Mouse (Mus musculus): ENCODE measurements at regions not wholly inside any gene's neighbourhood (a gene's known extent, or its start where the extent isn't known, plus 50 kb on each side); places are given as distances from the start of the nearest gene placed in this dataset.

GRCm38 (mm10) chr16:7658133-7658532, 766.8 kb downstream of the Tmem114 start:
- DNase-seq (ENCODE audit: extremely low read depth, insufficient read length, low spot score), result no peak

DNA sequence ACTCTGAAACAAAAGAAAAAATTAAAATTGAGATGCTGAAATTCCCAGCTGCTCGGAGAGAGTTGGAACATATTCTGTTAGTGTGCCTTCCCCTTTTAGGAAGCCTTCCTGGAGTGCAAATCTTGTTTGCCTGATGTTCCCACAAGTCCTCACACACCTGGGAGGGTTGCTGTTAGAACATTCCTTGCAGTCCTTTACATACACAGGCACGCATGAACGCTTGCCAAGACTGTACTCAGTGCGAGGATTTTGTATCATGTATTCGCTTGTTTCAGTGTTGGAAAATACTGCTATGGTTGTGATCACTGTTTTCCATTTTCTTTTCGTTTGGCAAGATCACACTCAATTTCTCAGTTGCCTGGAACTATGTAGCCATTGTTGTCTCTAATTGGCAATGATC, 770.5 kb downstream of the Tmem114 start:
- no peak for DNase-seq (ENCODE audit: extremely low read depth, insufficient read length, low spot score)

GRCm38 (mm10) chr16:7649771-7650170, 775.2 kb downstream of the Tmem114 start:
- no peak for DNase-seq (ENCODE audit: extremely low read depth, insufficient read length, low spot score)

DNA sequence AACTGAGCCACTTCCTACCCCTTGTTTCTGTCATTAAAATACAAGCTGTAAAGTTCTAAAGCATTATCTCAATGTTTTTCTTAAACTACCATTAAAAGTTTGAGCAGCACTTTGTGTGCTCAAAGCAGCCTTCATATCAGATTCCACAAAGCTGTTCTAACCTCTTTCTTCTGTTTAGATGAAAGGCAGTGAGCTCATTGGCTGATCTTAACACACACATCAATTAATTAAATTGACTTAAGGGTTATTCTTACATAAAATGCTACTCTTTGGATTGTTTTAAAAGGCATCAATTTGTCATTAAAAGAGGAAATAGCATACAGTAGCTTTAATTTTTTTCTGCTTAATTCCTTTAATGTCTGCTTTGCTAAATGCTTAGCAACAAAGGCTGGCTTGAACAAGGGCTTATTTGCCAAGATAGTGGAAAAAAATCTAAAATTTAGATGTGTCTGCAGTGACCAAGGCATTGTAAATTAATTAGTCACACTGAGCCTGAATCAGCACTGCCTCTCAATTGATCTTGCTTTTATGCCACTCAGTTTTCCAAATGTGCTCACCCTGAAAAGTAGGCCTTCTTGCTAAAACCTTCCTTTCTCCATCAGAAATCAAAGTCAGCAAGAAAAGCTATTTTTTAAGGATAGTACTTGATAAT, 777.5 kb downstream of the Tmem114 start:
- no peak for DNase-seq (ENCODE audit: extremely low read depth, insufficient read length, low spot score)

DNA sequence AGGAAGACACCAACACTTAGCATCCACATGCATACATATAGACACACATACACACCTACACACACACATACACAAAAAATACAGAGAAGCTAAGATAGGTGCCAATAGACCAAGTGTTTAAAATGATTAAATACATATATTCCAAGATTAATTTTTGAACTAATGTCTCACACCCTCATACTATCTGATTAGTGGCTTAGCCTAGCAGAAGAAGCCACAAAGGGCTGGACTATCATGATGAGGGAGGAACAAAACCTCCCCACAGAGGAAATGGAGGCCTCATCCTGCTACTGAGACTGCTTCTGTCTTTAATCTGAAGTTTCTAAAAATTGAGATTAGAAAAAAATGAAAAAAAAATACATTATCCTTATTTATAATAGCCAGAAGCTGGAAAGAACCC, 780.6 kb downstream of the Tmem114 start:
- DNase-seq (ENCODE audit: extremely low read depth, insufficient read length, low spot score), result no peak

DNA sequence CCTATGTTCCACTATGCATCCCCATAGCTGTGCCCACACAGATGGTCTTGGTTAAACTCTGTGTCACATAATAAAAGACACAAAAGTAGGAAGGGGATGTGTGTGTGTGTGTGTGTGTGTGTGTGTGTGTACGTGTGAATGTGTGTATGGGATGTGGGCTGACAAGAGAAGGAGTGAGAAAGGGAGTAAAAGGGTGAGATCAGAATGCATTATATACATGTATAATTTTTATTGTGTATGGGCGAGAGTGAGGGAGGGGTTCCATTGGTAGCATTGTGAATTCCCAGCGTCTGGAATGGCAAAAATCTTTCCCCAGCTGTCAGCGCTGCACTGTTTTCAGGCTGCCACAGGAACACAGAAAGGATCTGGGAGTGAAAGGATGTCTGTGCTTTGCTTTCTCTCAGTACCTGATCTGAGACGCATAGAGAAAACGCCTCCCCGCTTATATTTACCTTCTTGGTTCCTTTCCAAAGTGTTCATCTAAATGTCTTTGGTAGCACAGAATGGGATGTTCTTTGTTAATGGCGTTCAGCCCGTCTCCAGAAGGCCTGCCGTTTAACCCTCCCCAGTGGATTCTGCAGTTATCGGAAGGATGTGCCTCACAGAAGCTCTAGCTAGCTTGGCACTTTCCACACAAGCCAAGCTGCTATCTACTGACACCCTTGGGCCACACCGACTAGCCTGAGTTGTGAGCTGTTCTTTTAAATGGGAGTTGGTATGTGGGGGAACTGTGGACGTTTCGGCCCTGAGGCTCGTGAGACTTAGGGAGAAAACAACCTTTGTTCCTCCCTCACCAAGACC, 785.8 kb downstream of the Tmem114 start:
- DNase-seq (ENCODE audit: extremely low read depth, insufficient read length, low spot score), result no peak

GRCm38 (mm10) chr16:7637993-7638392, 786.9 kb downstream of the Tmem114 start:
- no peak for DNase-seq (ENCODE audit: extremely low read depth, insufficient read length, low spot score)

- no peak for DNase-seq (ENCODE audit: extremely low read depth, insufficient read length, low spot score)
Measured at GRCm38 (mm10) chr16:7637121-7637700, 787.7 kb downstream of the Tmem114 start.

- no peak for DNase-seq (ENCODE audit: extremely low read depth, insufficient read length, low spot score)
Measured at GRCm38 (mm10) chr16:7636326-7636725, 788.6 kb downstream of the Tmem114 start.

DNA sequence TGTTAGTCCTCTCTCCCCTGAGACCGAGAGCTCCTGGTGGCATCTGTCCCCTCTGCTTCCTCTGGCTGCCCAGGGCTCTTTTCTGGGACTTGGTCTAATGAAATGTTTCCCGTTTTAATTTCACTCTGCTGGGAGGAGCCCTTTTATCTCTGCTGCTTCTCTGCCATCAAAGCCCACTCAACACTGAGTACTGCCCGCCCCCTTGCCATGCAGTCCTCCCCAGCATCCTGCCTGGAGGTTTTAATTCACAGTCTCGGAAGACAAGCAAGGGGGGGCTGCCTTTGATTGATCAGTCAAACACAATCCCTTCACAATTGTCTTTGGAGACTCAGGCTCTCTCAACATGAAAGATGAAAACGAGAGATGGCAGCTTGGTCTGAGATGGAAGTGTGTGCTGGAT, 792.5 kb downstream of the Tmem114 start:
- DNase-seq (ENCODE audit: extremely low read depth, insufficient read length, low spot score), result no peak

- DNase-seq (ENCODE audit: extremely low read depth, insufficient read length, low spot score), result no peak
Measured at GRCm38 (mm10) chr16:7628351-7628750, 796.6 kb downstream of the Tmem114 start.

- no peak for DNase-seq (ENCODE audit: extremely low read depth, insufficient read length, low spot score)
Measured at GRCm38 (mm10) chr16:7606602-7607001, 818.3 kb downstream of the Tmem114 start.

GRCm38 (mm10) chr16:7602428-7602827, 822.5 kb downstream of the Tmem114 start:
- no peak for DNase-seq (ENCODE audit: extremely low read depth, insufficient read length, low spot score)

GRCm38 (mm10) chr16:7574879-7575278, 850.1 kb downstream of the Tmem114 start:
- no peak for DNase-seq (ENCODE audit: extremely low read depth, insufficient read length, low spot score)

- no peak for DNase-seq (ENCODE audit: extremely low read depth, insufficient read length, low spot score)
Measured at GRCm38 (mm10) chr16:7560841-7561240, 864.1 kb downstream of the Tmem114 start.

DNA sequence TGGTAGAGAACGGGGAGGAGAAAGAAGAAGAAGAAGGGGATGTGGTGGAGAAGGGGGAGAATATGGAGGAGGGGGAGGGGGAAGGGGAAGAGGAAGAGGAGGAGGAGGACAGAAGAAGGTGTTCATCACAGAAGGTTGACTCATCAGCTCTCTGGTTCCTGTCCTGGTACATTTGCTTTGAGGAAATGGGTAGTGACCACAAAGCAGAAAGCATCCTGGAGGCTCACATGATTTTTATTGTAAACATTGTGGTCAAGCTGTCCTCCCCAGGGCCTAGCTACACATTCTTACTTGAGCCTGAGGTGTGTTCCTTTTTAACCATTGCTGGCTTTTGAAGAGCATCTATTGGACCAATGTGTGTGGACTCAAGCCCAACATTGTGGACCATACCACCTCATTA, 865.8 kb downstream of the Tmem114 start:
- peak; percentile 14 for DNase-seq (ENCODE audit: extremely low read depth, insufficient read length, low spot score)

DNA sequence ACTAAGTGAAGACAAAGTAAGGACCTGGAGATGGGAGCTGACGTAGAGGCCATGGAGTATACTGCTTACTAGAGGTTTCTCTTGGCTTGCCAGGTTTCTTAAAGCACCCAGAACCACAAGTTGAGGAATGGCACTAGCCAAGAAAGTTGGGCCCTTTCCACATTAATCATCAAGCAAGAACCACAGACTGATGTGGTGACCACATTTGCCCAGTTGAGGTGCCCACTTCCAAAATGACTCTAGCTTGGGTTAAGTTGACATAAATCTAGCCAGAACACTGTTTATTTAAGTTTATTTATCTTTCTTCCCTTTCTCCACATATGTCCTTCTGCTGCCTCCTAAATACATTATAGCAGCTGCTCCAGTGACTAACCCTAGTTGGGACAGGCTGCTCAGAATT, 866.3 kb downstream of the Tmem114 start:
- DNase-seq (ENCODE audit: extremely low read depth, insufficient read length, low spot score), result peak; percentile 18

DNA sequence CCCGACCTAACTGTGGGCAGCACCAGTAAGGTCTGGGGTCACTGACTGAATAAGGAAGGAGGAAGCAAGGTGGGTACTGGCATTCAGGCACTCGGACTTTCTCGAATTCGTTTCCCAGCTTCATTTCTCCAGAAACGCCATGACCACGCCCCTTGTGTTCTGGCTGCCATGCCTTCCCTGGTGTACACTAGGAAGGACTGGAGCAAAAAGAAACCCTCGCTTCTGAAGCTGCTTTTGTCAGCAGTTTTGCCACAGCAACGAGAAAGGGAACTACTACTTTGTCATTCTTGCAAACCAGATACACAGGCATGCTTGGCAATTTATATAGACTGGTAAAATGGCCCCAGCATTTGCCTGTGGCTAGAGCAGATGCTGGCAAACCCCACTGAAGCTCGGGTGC, 869.0 kb downstream of the Tmem114 start:
- DNase-seq (ENCODE audit: extremely low read depth, insufficient read length, low spot score), result no peak

DNA sequence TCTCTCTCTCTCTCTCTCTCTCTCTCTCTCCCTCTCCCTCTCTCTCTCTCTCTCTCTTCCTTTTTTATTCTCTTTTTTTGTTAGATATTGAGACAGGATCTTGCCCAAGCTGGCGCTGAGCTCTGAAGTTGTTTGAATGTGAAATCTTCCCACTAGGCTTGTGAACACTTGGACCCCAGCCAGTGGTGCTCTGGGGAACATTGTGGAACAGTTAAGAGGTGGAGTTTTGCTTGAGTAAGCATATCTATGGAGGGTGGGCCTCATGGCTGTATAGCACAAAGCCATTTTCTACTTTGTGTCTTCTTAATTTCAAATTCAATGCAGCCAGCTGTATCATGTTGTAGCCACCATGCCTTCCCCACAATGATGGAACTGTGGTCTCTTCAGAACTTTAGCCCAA, 875.4 kb downstream of the Tmem114 start:
- no peak for DNase-seq (ENCODE audit: extremely low read depth, insufficient read length, low spot score)

- DNase-seq (ENCODE audit: extremely low read depth, insufficient read length, low spot score), result no peak
Measured at GRCm38 (mm10) chr16:7544067-7544466, 880.9 kb downstream of the Tmem114 start.

DNA sequence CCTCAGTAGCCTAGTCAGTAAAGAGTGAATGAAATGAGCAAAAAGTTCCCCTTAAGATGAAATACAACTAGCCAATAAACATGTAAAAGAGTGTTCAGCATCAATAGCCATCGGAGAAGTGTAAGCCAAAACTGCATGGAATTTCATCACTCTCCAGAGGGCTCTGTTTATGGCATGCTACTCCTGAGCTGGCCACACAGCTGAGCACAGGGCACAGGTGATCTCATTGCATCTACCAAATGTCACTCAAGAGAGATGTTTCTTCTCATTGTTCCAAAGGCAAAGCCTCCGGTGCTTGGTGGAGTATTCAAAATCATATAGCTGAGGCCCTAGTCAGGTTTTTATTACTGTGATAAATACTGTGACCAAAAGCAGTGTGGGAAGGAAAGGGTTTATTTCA, 895.1 kb downstream of the Tmem114 start:
- DNase-seq (ENCODE audit: extremely low read depth, insufficient read length, low spot score), result no peak

DNA sequence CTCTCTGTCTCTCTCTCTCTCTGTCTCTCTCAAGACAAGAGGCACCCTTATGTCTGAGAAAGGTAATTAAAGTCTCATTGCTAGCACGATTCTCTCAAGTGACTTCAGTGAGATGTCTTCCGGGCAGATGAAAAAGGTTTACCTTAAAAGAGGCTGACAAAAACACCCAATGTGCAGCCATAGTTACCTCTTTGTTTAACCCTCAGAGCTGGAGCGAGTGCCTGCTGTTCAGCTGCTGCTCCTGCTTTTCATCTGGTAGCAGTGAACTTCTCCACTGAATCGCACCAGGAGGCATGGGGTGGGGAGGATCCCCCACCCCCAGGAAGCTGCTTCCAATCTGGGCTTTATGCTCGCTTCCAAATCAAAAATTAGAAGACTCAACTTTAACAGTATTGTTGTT, 896.0 kb downstream of the Tmem114 start:
- no peak for DNase-seq (ENCODE audit: extremely low read depth, insufficient read length, low spot score)

Measured in 3134 (cell line).